Mouse (Mus musculus) 416B (cell line): ENCODE results near the gene Gm10277.
A peak's percentile ranks its signal among the peaks of the same experiment; 100 is the strongest.

Source experiments
- DNase-seq: peaks from one replicate; pipeline ENCODE4 v3.0.0; 2011; ENCODE audit warnings: low read depth

Gene Gm10277

GRCm38 (mm10) chr11:77795216-77795615 lies 7.7 kb upstream of the Gm10277 start:
- DNase-seq, result no peak

- peak; percentile 97 for DNase-seq
These were observed 5.8 kb upstream of the Gm10277 start for GRCm38 (mm10) chr11:77793238-77793930.

DNA sequence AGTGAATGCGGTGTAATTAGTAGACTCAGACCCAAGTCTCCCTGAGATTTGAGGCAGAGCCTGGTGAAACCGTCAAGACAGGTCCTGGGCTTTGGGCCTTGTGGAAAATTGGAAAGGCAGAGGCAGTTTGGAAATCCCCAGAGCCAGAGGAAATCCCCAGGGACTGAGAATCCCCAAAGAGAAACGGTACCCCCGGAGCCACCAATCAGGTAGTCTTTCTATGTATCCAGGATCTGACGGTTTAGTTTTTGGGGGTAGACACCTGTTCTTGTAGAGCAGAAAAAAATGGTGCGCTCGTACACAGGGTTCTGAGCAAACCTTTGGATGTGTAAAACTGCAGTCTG lies 5.0 kb upstream of the Gm10277 start:
- DNase-seq, result no peak

GRCm38 (mm10) chr11:77791752-77792565 lies 4.4 kb upstream of the Gm10277 start:
- DNase-seq, result peak; percentile 97

DNA sequence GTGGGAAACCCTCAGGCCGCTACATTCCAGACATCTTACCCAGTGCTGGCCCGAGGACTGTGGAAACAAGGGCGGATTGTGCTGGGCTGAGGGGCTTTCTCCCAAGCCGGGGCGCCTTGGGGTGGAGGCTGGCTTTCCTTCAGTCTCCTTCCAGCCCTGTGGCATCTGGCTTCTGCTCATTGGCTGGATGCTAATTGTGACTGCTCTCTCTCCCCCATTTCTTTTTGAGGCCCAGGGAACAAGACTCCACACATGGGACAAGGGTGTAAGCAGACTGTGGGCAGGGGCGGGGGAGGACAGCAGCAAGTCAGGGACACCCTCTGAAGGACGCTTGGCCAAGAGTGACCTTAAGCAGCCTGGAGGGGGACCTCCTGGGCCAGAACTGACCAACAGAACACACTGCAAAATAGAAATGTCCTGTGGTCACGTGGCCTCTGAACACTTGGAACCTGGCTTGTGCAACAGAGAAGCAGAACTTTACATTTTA lies 3.7 kb upstream of the Gm10277 start:
- DNase-seq, result no peak

DNA sequence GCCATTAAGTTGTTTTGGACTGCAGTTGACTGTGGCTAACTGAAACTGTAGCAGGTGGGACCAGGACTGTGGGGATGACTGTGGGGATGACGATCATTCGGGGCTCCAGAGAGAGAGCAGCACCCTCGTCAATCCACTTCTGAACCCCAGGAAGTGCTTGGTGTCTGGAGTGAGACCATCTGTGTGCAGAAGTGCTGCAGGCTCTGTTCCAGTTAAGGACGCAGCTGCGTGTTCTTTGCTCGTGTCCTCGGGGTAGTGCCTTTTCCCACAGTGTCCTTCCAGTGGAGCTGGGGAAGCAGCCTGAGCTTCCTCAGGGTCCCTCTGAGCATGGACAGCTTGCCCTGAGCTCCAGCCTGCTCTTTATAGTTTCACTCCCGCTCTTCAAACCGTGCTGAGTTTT lies 2.7 kb upstream of the Gm10277 start:
- no peak for DNase-seq

DNA sequence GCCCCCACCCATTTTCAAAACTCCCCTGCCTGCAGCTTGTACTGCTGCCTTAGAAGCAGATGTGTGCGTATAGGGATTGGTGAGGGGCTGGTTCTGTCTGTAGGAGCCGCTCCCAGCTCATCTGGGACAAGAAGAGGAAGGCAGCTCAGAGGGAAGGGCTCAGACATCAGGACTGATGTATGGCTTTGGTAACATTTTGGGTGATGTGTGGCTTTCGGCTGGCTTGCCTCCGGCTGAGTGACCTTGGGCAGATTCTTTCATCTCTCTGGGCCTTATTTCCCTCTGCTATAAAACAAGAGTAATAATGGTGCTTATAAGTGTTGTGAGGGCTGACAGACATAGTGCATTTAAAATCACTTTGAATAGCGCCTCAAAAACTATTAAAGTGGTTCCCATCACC lies 2.0 kb upstream of the Gm10277 start:
- DNase-seq, result no peak

GRCm38 (mm10) chr11:77785768-77786561 lies 1.6 kb downstream of the Gm10277 start:
- DNase-seq, result peak; percentile 94

DNA sequence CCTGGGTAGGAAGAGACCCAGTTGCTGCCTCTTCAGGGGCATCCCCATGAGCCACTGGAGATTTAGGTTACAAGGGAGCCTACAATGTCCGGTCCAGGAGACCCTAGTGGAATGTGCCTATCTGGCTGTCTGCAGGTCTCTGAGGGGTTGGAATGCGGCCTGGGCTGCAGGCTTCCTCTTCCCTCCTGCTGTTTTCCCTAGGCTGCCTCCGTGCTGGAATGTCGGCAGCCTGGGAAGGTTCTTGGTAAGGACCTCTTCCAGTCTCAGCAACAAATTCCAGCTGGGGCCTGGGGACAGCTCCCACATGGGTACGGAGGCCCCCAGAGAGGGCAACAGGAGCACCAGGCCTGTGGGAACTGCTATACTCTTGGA lies 2.2 kb downstream of the Gm10277 start:
- no peak for DNase-seq

GRCm38 (mm10) chr11:77784894-77785293 lies 2.7 kb downstream of the Gm10277 start:
- no peak for DNase-seq

DNA sequence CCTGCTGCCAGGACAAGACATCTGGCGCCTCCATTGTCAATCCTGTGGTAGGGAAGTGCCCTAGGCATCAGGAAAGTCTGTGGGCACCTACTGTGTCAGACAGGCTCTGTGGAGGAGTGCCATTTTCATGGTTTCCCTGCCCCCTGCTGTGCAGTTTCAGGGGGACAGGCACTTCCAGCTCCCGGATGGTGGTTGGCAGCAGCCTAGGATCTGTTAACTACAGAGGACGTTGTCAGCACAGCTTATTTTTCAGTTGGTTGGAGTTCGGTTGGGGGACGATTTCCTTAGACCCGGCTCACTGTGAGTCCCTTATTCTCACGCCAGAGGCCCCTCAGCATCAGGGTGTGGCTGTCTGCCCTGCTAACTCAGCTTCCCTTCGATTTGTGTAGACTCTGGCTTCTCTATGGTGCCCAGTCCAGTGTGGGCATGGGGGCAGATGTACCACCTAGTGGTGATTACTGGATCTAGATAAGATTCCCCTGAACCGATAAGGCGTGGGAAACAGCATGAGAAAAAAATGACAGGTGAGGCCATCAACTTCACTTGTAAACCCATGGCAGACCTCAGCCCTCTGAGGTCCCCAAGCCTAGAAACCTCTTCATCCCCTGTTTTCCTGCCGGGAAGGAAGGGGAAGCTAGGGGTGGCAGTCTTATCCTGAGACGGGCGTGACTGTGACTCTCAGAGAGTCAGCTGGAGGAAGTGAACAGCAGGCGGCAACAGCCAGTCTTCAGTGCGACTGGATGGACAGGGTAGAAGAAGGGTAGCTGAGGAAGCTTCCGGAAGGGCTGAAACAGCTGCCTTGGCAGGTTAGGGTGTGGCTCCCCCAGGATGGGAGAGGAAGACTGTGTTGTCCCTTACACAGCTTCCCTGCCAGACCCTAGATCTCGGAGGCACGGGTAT lies 3.5 kb downstream of the Gm10277 start:
- peak; percentile 82 for DNase-seq

DNA sequence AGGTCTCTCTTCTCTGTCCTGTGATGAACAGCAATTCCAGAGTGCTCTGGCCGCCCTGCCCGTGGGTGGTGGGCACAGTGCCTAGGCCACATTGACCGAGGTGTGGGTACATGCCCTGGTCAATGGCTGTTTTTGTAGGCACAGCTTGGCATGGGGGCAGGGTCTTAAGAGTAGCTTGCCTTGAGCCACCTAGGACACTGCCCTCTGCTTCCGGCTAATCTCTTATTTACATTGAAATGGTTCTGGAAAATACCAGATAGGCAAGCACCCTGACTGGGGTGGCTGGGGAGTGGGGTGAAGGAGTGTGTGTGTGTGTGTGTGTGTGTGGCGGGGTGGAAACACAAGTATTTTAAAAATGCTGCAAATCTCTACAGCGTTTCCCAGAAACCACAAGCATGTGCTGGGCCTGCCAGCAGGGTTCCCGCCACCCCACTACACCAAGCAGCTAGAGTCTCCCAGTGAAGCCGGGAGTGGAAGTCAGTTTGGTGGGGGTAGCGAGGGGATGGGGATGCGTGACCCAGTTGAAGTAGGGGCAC lies 4.3 kb downstream of the Gm10277 start:
- DNase-seq, result no peak

DNA sequence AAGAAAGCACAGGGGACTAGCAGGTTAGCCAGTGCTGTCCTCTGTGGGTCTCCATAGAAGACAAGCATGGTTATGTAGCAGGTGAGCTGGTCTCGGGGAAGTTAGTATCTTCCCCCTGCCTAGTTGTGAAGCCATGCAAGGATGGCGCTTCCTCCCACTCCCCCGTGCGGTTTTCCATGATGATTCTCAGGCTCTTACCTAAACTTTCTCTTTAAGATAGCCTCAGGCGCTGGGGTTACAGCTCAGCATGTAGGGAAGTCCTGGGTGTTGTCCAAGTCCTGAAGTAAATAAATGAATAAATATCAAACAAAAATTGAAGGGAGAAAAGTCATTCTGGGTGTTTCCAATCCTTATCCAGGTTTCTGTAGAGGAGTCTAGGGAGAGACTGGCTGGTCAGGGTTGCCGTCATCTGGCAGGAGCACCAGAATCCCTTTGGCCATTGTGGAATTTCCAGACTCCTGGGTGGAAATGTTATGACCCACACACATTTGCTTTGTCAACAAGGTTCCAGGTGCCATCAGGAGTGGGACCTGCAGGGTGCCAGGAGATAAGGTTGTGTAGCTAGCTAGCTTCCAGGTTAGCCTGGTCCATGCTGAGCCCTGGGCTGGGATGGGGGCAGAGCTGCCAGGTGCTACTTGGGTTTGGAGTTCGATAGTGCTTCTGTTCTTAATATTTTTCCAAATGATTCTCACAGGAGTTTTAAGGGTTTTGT lies 5.3 kb downstream of the Gm10277 start:
- no peak for DNase-seq

DNA sequence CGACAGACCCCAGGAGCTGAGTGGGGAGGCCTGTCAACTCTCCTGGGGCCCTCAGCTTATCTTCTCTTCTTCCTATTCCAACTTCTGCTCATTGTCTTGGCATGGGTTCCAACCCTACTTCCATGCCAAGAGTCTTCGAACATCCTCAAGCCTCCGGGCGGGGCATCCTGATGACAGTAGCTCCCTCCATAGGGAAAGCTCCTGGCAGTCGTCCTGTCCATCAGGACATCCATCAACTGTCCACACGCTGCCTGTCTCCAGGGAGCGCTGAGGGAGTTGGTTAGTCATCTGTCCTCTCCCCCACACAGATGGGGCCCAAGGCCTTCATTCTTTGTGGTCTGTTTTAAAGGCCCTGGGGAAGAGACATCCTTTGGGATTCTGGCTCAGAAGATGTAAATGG lies 6.5 kb downstream of the Gm10277 start:
- no peak for DNase-seq

DNA sequence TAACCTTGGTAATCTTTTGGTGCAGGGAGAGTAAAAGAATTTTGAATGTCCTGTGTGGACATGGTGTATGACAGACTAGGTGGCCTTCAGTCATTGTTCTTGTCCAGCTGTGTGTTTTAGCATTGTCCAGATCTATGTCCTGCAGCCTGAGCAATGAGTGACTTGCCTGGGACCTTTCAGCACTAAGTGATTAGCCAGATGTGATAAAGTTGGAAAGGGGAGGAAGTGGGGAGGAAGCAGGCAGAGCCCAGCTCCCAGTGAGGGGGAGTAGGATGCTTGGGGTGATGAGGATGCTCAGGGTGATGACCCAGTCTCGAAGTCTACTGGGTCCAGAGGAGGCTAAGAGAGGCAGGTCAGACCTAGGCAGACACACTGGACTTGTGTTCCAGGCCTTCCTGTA lies 8.3 kb downstream of the Gm10277 start:
- no peak for DNase-seq

- DNase-seq, result no peak
These were observed 9.6 kb downstream of the Gm10277 start for GRCm38 (mm10) chr11:77777937-77778336.

DNA sequence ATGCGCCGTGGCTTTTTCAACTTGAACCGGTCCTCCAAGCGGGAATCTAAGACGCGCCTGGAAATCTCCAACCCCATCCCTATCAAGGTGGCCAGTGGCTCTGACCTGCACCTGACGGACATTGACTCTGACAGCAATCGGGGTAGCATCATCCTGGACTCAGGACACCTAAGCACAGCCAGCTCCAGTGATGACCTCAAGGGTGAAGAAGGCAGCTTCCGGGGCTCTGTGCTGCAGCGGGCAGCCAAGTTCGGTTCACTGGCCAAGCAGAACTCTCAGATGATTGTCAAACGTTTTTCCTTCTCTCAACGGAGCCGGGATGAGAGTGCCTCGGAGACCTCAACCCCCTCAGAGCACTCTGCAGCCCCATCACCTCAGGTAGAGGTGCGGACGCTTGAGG lies 10.1 kb downstream of the Gm10277 start:
- DNase-seq, result no peak

- DNase-seq, result peak; percentile 36
These were observed 11.7 kb downstream of the Gm10277 start for GRCm38 (mm10) chr11:77775701-77776400.

- DNase-seq, result peak; percentile 86
These were observed 15.5 kb downstream of the Gm10277 start for GRCm38 (mm10) chr11:77771879-77772713.
